Mouse (Mus musculus): Measurements from ENCODE around the gene Saxo1.

DNA sequence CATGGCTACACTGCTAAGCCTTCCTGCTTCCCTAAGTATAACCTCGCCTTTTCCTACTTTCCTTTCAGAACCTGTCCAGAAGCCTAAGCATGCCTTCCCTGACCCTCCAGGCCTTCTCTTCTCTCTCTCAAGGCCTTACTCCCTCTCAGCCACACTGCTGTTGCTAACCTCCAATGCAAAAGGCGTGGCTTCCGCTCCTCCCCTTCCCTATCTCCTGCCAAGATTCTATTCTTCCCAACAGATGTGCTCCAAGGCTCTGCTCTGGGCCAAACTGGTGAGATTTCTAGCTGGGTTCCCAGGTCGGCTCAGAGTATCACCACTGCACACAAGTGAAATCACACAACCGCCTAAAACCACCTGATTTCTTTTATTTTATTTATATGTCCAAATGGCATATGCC lies 69.0 kb downstream of the Saxo1 start:
- TF ChIP-seq TAL1 (IDR thresholded peaks at IDR 0.05; ENCODE audit: low read length) = no peak
- no peak for TF ChIP-seq SMC3 (IDR thresholded peaks at IDR 0.05; ENCODE audit: low read depth, low read length)
- no peak for TF ChIP-seq GABPA (IDR thresholded peaks at IDR 0.05; ENCODE audit: low read depth, low read length)
- TF ChIP-seq HCFC1 (IDR thresholded peaks at IDR 0.05; ENCODE audit: low read depth, low read length) = no peak
- TF ChIP-seq UBTF (IDR thresholded peaks at IDR 0.05; ENCODE audit: borderline replicate concordance, insufficient read depth, low read depth, low read length) = no peak
- TF ChIP-seq CTCF (IDR thresholded peaks at IDR 0.05 in 2 of 3, conservative IDR thresholded peaks at IDR 0.05 in 1 of 3; ENCODE audit: control insufficient read depth in 1 of 3, insufficient read depth in 1 of 3, low read depth in 2 of 3, low read length in 3 of 3, poor library complexity in 1 of 3, severe bottlenecking in 1 of 3) = no peak
- no peak for TF ChIP-seq POLR2A (IDR thresholded peaks at IDR 0.05; ENCODE audit: control insufficient read depth in 1 of 2, insufficient read depth in 1 of 2, low read depth in 1 of 2, low read length in 2 of 2, poor library complexity in 1 of 2)
- TF ChIP-seq JUND (IDR thresholded peaks at IDR 0.05; ENCODE audit: low read depth, low read length) = no peak
- no peak for TF ChIP-seq ETS1 (IDR thresholded peaks at IDR 0.05; ENCODE audit: low read depth, low read length)
- no peak for TF ChIP-seq E2F4 (IDR thresholded peaks at IDR 0.05; ENCODE audit: borderline replicate concordance, low read depth, low read length)
- TF ChIP-seq MYC (IDR thresholded peaks at IDR 0.05; ENCODE audit: low read depth, low read length) = no peak

Data from MEL (cell line).